Mouse (Mus musculus) hindbrain, embryonic 11.5 days (tissue): ENCODE data around the gene Pak2. TPM values are rescaled to one million over a fixed set of nuclear protein-coding genes. Genes with fewer than 3 reads are reported as not detected.
"Not testable (repeated sequence)": the region's sequence is repeated elsewhere in the genome, so short reads cannot be mapped to it uniquely, and the experiment has no call there.

Experiments used
- ATAC-seq: fragments of 200-750 bp; cut with Nextera tagmentation; 2 replicates; pipeline ENCODE4 v1.8.0; 2017; ENCODE audit warnings: mild to moderate bottlenecking, moderate TSS enrichment, moderate library complexity; ENCODE audit not compliant: low FRiP score
- DNase-seq: peaks from one replicate; pipeline ENCODE4 v3.0.0-alpha.2; 2015; ENCODE audit warnings: low spot score
- H3K27ac ChIP-seq: fragments of 300-500 bp; sonication (generic); 2 replicates; pipeline ENCODE4 v1.5.1; 2014; ENCODE audit warnings: mild to moderate bottlenecking, low read depth, low read length
- H3K27me3 ChIP-seq: fragments of 300-500 bp; sonication (generic); 2 replicates; pipeline ENCODE4 v1.6.1; 2014; ENCODE audit warnings: mild to moderate bottlenecking, low read length, moderate library complexity, mixed read lengths; ENCODE audit not compliant: control insufficient read depth, insufficient read depth
- H3K36me3 ChIP-seq: fragments of 300-500 bp; sonication (generic); 2 replicates; pipeline ENCODE4 v1.6.1; 2014; ENCODE audit warnings: mild to moderate bottlenecking, low read length, moderate library complexity, mixed read lengths; ENCODE audit not compliant: control insufficient read depth, insufficient read depth
- H3K4me1 ChIP-seq: fragments of 300-500 bp; sonication (generic); replicated peaks from 2 replicates; pipeline ENCODE4 v1.6.1; 2014; ENCODE audit warnings: low read length, mixed read lengths; ENCODE audit not compliant: control insufficient read depth, insufficient read depth
- H3K4me2 ChIP-seq: fragments of 300-500 bp; sonication (generic); replicated peaks from 2 replicates; pipeline ENCODE4 v1.6.1; 2014; ENCODE audit warnings: mild to moderate bottlenecking, low read depth, low read length
- H3K4me3 ChIP-seq: fragments of 300-500 bp; sonication (generic); 2 replicates; pipeline ENCODE4 v1.5.1; 2014; ENCODE audit warnings: low read depth, low read length
- H3K9ac ChIP-seq: fragments of 300-500 bp; sonication (generic); 2 replicates; pipeline ENCODE4 v1.6.1; 2014; ENCODE audit warnings: low read depth, low read length
- H3K9me3 ChIP-seq: fragments of 300-500 bp; sonication (generic); 2 replicates; pipeline ENCODE4 v1.6.1; 2016; ENCODE audit warnings: low read length; ENCODE audit not compliant: control insufficient read depth
- WGBS: fragments of 180-500 bp; shearing (Covaris S2); extraction: QIAGEN DNeasy Blood & Tissue Kit; methylation state at CpG from one replicate; pipeline ENCODE4 v1.1.7; 2014; 5-methylcytosine and 5-hydroxymethylcytosine counted together
- polyA plus RNA-seq: library from polyadenylated mRNA; unstranded; fragments of >200 nt; fragmentation: Nextera tagmentation; extraction: Ambion mirVana; gene quantifications from 2 replicates; pipeline ENCODE4 v1.2.1, GENCODE M21; 2014

The Pak2 gene
- polyA plus RNA-seq, 1 experiment from 2014 or later, result 46.4 TPM

GRCm38 (mm10) chr16:32076406-32076805 lies 2.7 kb downstream of the Pak2 start:
- H3K4me2 ChIP-seq, result no peak overlapping the region
- H3K9me3 ChIP-seq, result no peaks in the 10 kb centered on the region
- no peak overlapping the region for H3K9ac ChIP-seq
- ATAC-seq (no peak), DNase-seq (no peak)
- H3K27me3 ChIP-seq, result no peaks in the 10 kb centered on the region
- H3K4me1 ChIP-seq, result 0 out of 2 replicates have a peak, but pooled peaks cover 2% of the 10 kb centered on the region
- H3K4me3 ChIP-seq, result no peak overlapping the region
- 93% methylated on average over 3 of the region's 3 CpGs for WGBS
- H3K36me3 ChIP-seq, result no peaks in the 10 kb centered on the region
- no peak overlapping the region for H3K27ac ChIP-seq

GRCm38 (mm10) chr16:32075762-32076161 lies 3.4 kb downstream of the Pak2 start:
- H3K36me3 ChIP-seq, result no peaks in the 10 kb centered on the region
- no peak overlapping the region for H3K9ac ChIP-seq
- WGBS, result 87% methylated on average over 1 of the region's 1 CpGs
- H3K4me1 ChIP-seq, result 0 out of 2 replicates have a peak, but pooled peaks cover 2% of the 10 kb centered on the region
- no peak overlapping the region for H3K27ac ChIP-seq
- no peaks in the 10 kb centered on the region for H3K9me3 ChIP-seq
- H3K4me2 ChIP-seq, result no peak overlapping the region
- no peak for ATAC-seq
- no peak for DNase-seq
- H3K4me3 ChIP-seq, result no peak overlapping the region
- H3K27me3 ChIP-seq, result no peaks in the 10 kb centered on the region

- not testable (repeated sequence) for H3K4me2 ChIP-seq, H3K9ac ChIP-seq, ATAC-seq, DNase-seq, H3K27me3 ChIP-seq, H3K4me3 ChIP-seq, H3K4me1 ChIP-seq, H3K36me3 ChIP-seq, H3K9me3 ChIP-seq, H3K27ac ChIP-seq
- 94% methylated on average over 4 of the region's 4 CpGs for WGBS
Measured at GRCm38 (mm10) chr16:32070070-32070469, 9.1 kb downstream of the Pak2 start.

GRCm38 (mm10) chr16:32068389-32069300 lies 10.5 kb downstream of the Pak2 start:
- 85% methylated on average over 12 of the region's 12 CpGs for WGBS
- Histone ChIP-seq H3K4me3 (no peak overlapping the region), H3K27ac (no peak overlapping the region), H3K36me3 (no peaks in the 10 kb centered on the region), H3K9me3 (no peaks in the 10 kb centered on the region), H3K9ac (no peak overlapping the region), H3K4me2 (no peak overlapping the region), H3K4me1 (no peaks in the 10 kb centered on the region), H3K27me3 (no peaks in the 10 kb centered on the region)
- no peak for ATAC-seq
- DNase-seq, result no peak

- WGBS, result 100% methylated on average over 1 of the region's 1 CpGs
- Histone ChIP-seq H3K4me1 (no peaks in the 10 kb centered on the region), H3K4me2 (no peak overlapping the region), H3K36me3 (no peaks in the 10 kb centered on the region), H3K27me3 (no peaks in the 10 kb centered on the region), H3K9me3 (no peaks in the 10 kb centered on the region), H3K4me3 (no peak overlapping the region), H3K27ac (no peak overlapping the region), H3K9ac (no peak overlapping the region)
- DNase-seq, result no peak
- ATAC-seq, result no peak
Measured at GRCm38 (mm10) chr16:32066899-32067298, 12.2 kb downstream of the Pak2 start.

- Histone ChIP-seq H3K9ac (no peak overlapping the region), H3K9me3 (no peaks in the 10 kb centered on the region), H3K36me3 (no peaks in the 10 kb centered on the region), H3K27me3 (no peaks in the 10 kb centered on the region), H3K4me1 (no peaks in the 10 kb centered on the region), H3K4me2 (no peak overlapping the region), H3K4me3 (no peak overlapping the region), H3K27ac (no peak overlapping the region)
- ATAC-seq, result no peak
- DNase-seq, result no peak
- 84% methylated on average over 7 of the region's 7 CpGs for WGBS
Measured at GRCm38 (mm10) chr16:32063900-32064299, 15.2 kb downstream of the Pak2 start.

GRCm38 (mm10) chr16:32062226-32062625 lies 16.9 kb downstream of the Pak2 start:
- WGBS, result 85% methylated on average over 2 of the region's 2 CpGs
- H3K27me3 ChIP-seq, result no peaks in the 10 kb centered on the region
- DNase-seq (no peak), ATAC-seq (no peak)
- H3K27ac ChIP-seq, result no peak overlapping the region
- H3K4me3 ChIP-seq, result no peak overlapping the region
- no peak overlapping the region for H3K9ac ChIP-seq
- H3K36me3 ChIP-seq, result no peaks in the 10 kb centered on the region
- H3K4me2 ChIP-seq, result no peak overlapping the region
- H3K4me1 ChIP-seq, result no peaks in the 10 kb centered on the region
- no peaks in the 10 kb centered on the region for H3K9me3 ChIP-seq

GRCm38 (mm10) chr16:32059840-32060523 lies 19.2 kb downstream of the Pak2 start:
- no peak overlapping the region for H3K4me2 ChIP-seq
- H3K27me3 ChIP-seq, result no peaks in the 10 kb centered on the region
- DNase-seq (no peak), ATAC-seq (no peak)
- H3K4me3 ChIP-seq, result no peak overlapping the region
- H3K4me1 ChIP-seq, result no peaks in the 10 kb centered on the region
- H3K9ac ChIP-seq, result no peak overlapping the region
- H3K27ac ChIP-seq, result no peak overlapping the region
- no peaks in the 10 kb centered on the region for H3K9me3 ChIP-seq
- 86% methylated on average over 6 of the region's 6 CpGs for WGBS
- no peaks in the 10 kb centered on the region for H3K36me3 ChIP-seq
